ENCODE assay signal across 8 mouse cellular contexts in the genomic region with DNA sequence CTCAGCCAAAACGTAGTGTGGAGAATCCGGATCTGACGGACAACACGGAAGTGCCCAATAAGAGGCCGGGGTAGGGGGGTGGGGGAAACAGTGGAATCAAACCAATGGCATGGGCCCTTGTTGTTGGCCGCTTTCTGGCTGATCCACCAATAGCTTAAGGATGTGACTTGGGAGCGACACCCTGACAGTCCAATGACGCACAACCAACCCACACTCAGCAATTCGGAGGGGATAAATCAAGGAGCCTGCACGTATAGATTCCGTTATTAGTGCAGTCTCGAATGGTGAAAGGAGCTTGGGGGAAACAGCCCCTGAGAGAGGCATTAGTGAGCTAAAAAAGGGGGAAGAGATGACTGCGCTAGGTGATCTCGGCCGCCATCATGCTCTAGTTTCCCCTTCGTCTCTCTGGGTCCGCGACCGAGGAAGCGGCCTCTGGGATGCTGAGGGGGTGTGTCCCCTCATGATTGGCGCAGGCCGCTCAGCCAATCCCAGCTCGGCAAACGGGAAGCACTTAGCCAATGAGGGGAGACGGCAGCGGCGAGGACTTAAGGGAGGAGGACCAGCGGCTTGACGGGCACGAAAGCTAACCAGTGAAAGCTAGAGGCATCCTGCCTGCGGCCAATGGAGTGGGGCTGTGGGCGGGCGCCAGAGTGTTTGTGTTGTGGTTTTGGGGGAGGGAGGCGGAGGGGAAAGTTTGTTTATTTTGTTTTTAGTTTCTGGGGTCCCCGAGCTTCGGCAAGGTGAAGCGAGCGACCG. TPM values are rescaled to one million over a fixed set of nuclear protein-coding genes. Genes with fewer than 3 reads are reported as not detected.
DNase-seq lines count a peak whose midpoint lies in the region; ATAC-seq lines count a peak whose summit lies in the region.

A gene (plus strand): TSS at position 706 of the 756 bp plus-strand sequence.

- DNase-seq in adrenal gland, adult (ENCODE audit: inconsistent age in 2 of 2, low spot score in 1 of 2) = peak; percentile 99 to 100
- peak; percentile 99 for DNase-seq in embryo, embryonic 10.5 days (ENCODE audit: low spot score)
- peak; percentile 99 for DNase-seq in gastrocnemius, postnatal 14 days
- peak; percentile 99 for DNase-seq in left cerebral cortex, postnatal 10 days (ENCODE audit: extremely low spot score in 1 of 2, low spot score in 2 of 2)
- peak; percentile 99 for DNase-seq in right cerebral cortex, postnatal 25 days
- DNase-seq in urinary bladder, postnatal 4 days (ENCODE audit: low spot score in 2 of 2) = peak; percentile 99

- intact Hi-C loops in gastrocnemius, postnatal 14 days (cut with DNase I; ENCODE audit: low total_unique reads) = no loop called here
- intact Hi-C loops in left cerebral cortex, postnatal 10 days (cut with DNase I) = loop anchor here (5.0 to 10.0 kb wide), 2 partner anchors 87 to 164 kb away; no protein-coding TSS in a partner anchor

- ATAC-seq in inflammation-experienced regulatory T-cells, adult 6 months = peak; percentile 85
- ATAC-seq in megakaryocyte-erythroid progenitor cell, adult 5-6 weeks (replicated peaks; ENCODE audit: low FRiP score, low TSS enrichment, poor library complexity, severe bottlenecking) = peak; percentile 95

RNA-seq across cellular contexts. Expression of the gene that starts here (rescaled TPM):
- total RNA-seq in gastrocnemius, postnatal 14 days (2021) = 10 to 100 TPM; 40.6 to 45.7 TPM
- 10 to 100 TPM; 37.5 to 60.3 (median 51.2) TPM for polyA plus RNA-seq in inflammation-experienced regulatory T-cells, adult 6 months (2017; shearing (Covaris generic))
- 100 to 1,000 TPM; 127 to 130 TPM for total RNA-seq in left cerebral cortex, postnatal 10 days (2021)
- total RNA-seq in megakaryocyte-erythroid progenitor cell, adult 5-6 weeks (2014; fragmentation: Nextera tagmentation) = 79.3 and 89.0 TPM in 2 replicates
- 40.3 and 48.5 TPM in 2 replicates for total RNA-seq in megakaryocyte-erythroid progenitor cell, adult 5-6 weeks (2017)

Comparison
In these comparisons a context has a peak if more than half of its experiments do, and no peak if none do; other contexts are left out.
1. Peak in every context shown above with its lines: DNase-seq and ATAC-seq.